ENCODE assay signal across 11 mouse cellular contexts in genomic region chr3:93608970-93609369, GRCm38 (mm10). TPM values are rescaled to one million over a fixed set of nuclear protein-coding genes. Genes with fewer than 3 reads are reported as not detected.
DNase-seq lines count a peak whose midpoint lies in the region; ATAC-seq and TF ChIP-seq lines count a peak whose summit lies in the region.
"Not testable (repeated sequence)": the region's sequence is repeated elsewhere in the genome, so short reads cannot be mapped to it uniquely, and the experiment has no call there.
"Had no signal": no experiment of that assay in that cellular context is flagged by ENCODE, and none has a peak within 500 bp of the region (broad histone marks: within the 10 kb centered on the region; RNA-seq: fewer than 3 reads in every experiment).

No protein-coding gene starts in this region.

- not testable (repeated sequence) for H3K4me3 ChIP-seq in bone marrow, adult 2 months (replicated peaks; ENCODE audit: control insufficient read depth, low read depth, low read length); forebrain, embryonic 16.5 days (replicated peaks; ENCODE audit: low read length); hindbrain, postnatal 0 days (ENCODE audit: low read length); lung, postnatal 0 days (ENCODE audit: low read depth, low read length); neural tube, embryonic 11.5 days (ENCODE audit: low read depth, low read length); thymus, adult 2 months (ENCODE audit: control insufficient read depth, insufficient read depth, low read length)

- not testable (repeated sequence) for TF ChIP-seq POLR2A in bone marrow, adult 2 months (IDR thresholded peaks at IDR 0.05; ENCODE audit: borderline replicate concordance, control insufficient read depth, low read depth, low read length); thymus, adult 2 months (IDR thresholded peaks at IDR 0.05; ENCODE audit: control insufficient read depth, extremely low read depth, insufficient read depth, low read length, poor library complexity)

- H3K27me3 ChIP-seq in forebrain, embryonic 16.5 days (replicated peaks; ENCODE audit: control insufficient read depth, insufficient read depth, low read length); hindbrain, postnatal 0 days (ENCODE audit: insufficient read depth, low read length); lung, postnatal 0 days (replicated peaks; ENCODE audit: insufficient read depth, low read length); neural tube, embryonic 11.5 days (ENCODE audit: control insufficient read depth, insufficient read depth, low read length); thymus, adult 2 months (ENCODE audit: control insufficient read depth, insufficient read depth, low read length): not testable (repeated sequence)

- not testable (repeated sequence) for H3K9me3 ChIP-seq in forebrain, embryonic 16.5 days (ENCODE audit: control insufficient read depth, low read length); hindbrain, postnatal 0 days (ENCODE audit: low read length); lung, postnatal 0 days (ENCODE audit: low read length); neural tube, embryonic 11.5 days (ENCODE audit: control insufficient read depth, low read length)

- not testable (repeated sequence) for H3K4me2 ChIP-seq in forebrain, embryonic 16.5 days (ENCODE audit: low read length); hindbrain, postnatal 0 days (ENCODE audit: low read depth, low read length); lung, postnatal 0 days (replicated peaks; ENCODE audit: low read depth, low read length); neural tube, embryonic 11.5 days (ENCODE audit: low read depth)

- ATAC-seq in forebrain, embryonic 16.5 days: peak; percentile 75; the same call in 1 of the 2 replicates
- peak; percentile 81 for ATAC-seq in hindbrain, postnatal 0 days
- peak; percentile 74 for ATAC-seq in lung, postnatal 0 days
- ATAC-seq in neural tube, embryonic 11.5 days (ENCODE audit: insufficient read depth, low FRiP score, low TSS enrichment): peak; percentile 31; the same call in 1 of the 2 replicates

- not testable (repeated sequence) for H3K9ac ChIP-seq in forebrain, embryonic 16.5 days (replicated peaks; ENCODE audit: low read depth, low read length); hindbrain, postnatal 0 days (replicated peaks; ENCODE audit: low read length); lung, postnatal 0 days (replicated peaks; ENCODE audit: low read depth); neural tube, embryonic 11.5 days (ENCODE audit: low read length)

- H3K4me1 ChIP-seq in bone marrow, adult 2 months (ENCODE audit: control insufficient read depth, insufficient read depth, low read length); forebrain, embryonic 16.5 days (replicated peaks; ENCODE audit: control insufficient read depth, insufficient read depth, low read length); hindbrain, postnatal 0 days (ENCODE audit: insufficient read depth, low read length); lung, postnatal 0 days (ENCODE audit: insufficient read depth, low read depth, low read length); neural tube, embryonic 11.5 days (ENCODE audit: control insufficient read depth, insufficient read depth, low read length); thymus, adult 2 months (replicated peaks; ENCODE audit: control insufficient read depth, insufficient read depth, low read length): not testable (repeated sequence)

- not testable (repeated sequence) for TF ChIP-seq EP300 in lung, postnatal 0 days (IDR thresholded peaks at IDR 0.05)

- peak; percentile 56 for TF ChIP-seq CTCF in bone marrow, adult 2 months (IDR thresholded peaks at IDR 0.05; ENCODE audit: control insufficient read depth, insufficient read depth, low read length)
- peak; percentile 66 for TF ChIP-seq CTCF in hindbrain, postnatal 0 days (IDR thresholded peaks at IDR 0.05; ENCODE audit: low read depth)
- peak; percentile 77 for TF ChIP-seq CTCF in lung, postnatal 0 days (IDR thresholded peaks at IDR 0.05)
- TF ChIP-seq CTCF in thymus, adult 2 months (IDR thresholded peaks at IDR 0.05; ENCODE audit: borderline replicate concordance, control insufficient read depth, extremely low read depth, insufficient read depth, low read length, poor library complexity): not testable (repeated sequence)

- H3K27ac ChIP-seq in bone marrow, adult 2 months (ENCODE audit: control insufficient read depth, insufficient read depth, low read depth, low read length, poor library complexity); forebrain, embryonic 16.5 days (ENCODE audit: low read length); hindbrain, postnatal 0 days; lung, postnatal 0 days (ENCODE audit: low read length); neural tube, embryonic 11.5 days (ENCODE audit: low read depth, low read length); thymus, adult 2 months (ENCODE audit: control insufficient read depth, insufficient read depth, low read length): not testable (repeated sequence)

- H3K36me3 ChIP-seq in forebrain, embryonic 16.5 days (ENCODE audit: control insufficient read depth, insufficient read depth); hindbrain, postnatal 0 days (ENCODE audit: insufficient read depth, low read length); lung, postnatal 0 days (ENCODE audit: insufficient read depth, low read length); neural tube, embryonic 11.5 days (ENCODE audit: control insufficient read depth, insufficient read depth, low read length); thymus, adult 2 months (ENCODE audit: control insufficient read depth, insufficient read depth, low read length): not testable (repeated sequence)

- peak; percentile 45 for DNase-seq in ES-CJ7 (ENCODE audit: low read depth, low spot score)
- peak; percentile 38 for DNase-seq in hindbrain, postnatal 0 days (ENCODE audit: low spot score)
- peak; percentile 13 to 32 for DNase-seq in layer of hippocampus, postnatal 10 days (ENCODE audit: low spot score in 2 of 2)
- DNase-seq in lung, postnatal 0 days (ENCODE audit: low spot score): peak; percentile 60
- DNase-seq in neural tube, embryonic 11.5 days (ENCODE audit: low spot score): peak; percentile 18
- peak; percentile 18 for DNase-seq in thymus, adult 2 months

RNA-seq across cellular contexts. Expression of gene Tdpoz2, which starts 43.5 kb away (rescaled TPM):
- not detected in 2 replicates for polyA plus RNA-seq in bone marrow, adult 2 months (2011; ENCODE audit: insufficient read depth, insufficient read length, low replicate concordance, missing spikeins)
- polyA plus RNA-seq in forebrain, embryonic 16.5 days (2015; fragmentation: Nextera tagmentation; extraction: Ambion mirVana): not detected in 2 replicates
- not detected in 2 replicates for total RNA-seq in hindbrain, postnatal 0 days (2014; rRNA removed)
- not detected in 2 replicates for polyA plus RNA-seq in hindbrain, postnatal 0 days (2015; fragmentation: Nextera tagmentation; extraction: Ambion mirVana)
- total RNA-seq in layer of hippocampus, postnatal 10 days (2021): not detected
- polyA plus RNA-seq in lung, postnatal 0 days (2015; fragmentation: Nextera tagmentation; extraction: Ambion mirVana): not detected in 2 replicates
- not detected in 2 replicates for polyA plus RNA-seq in neural tube, embryonic 11.5 days (2014; fragmentation: Nextera tagmentation; extraction: Ambion mirVana)
- not detected in 2 replicates for polyA plus RNA-seq in thymus, adult 2 months (2012; rRNA removed)
- total RNA-seq: gastrocnemius, postnatal 36 days had no signal
- polyA plus RNA-seq: embryonic facial prominence, embryonic 13.5 days; liver, embryonic 15.5 days had no signal

RNA-seq across cellular contexts. Expression of gene S100a10, which starts 54.1 kb away (rescaled TPM):
- 70.0 and 138 TPM in 2 replicates for polyA plus RNA-seq in bone marrow, adult 2 months (2011; ENCODE audit: insufficient read depth, insufficient read length, low replicate concordance, missing spikeins)
- polyA plus RNA-seq in forebrain, embryonic 16.5 days (2015; fragmentation: Nextera tagmentation; extraction: Ambion mirVana): 117 and 124 TPM in 2 replicates
- total RNA-seq in hindbrain, postnatal 0 days (2014; rRNA removed): 91.5 and 109 TPM in 2 replicates
- 198 and 206 TPM in 2 replicates for polyA plus RNA-seq in hindbrain, postnatal 0 days (2015; fragmentation: Nextera tagmentation; extraction: Ambion mirVana)
- 10 to 100 TPM; 66.3 to 71.8 TPM for total RNA-seq in layer of hippocampus, postnatal 10 days (2021)
- 395 and 447 TPM in 2 replicates for polyA plus RNA-seq in lung, postnatal 0 days (2015; fragmentation: Nextera tagmentation; extraction: Ambion mirVana)
- polyA plus RNA-seq in neural tube, embryonic 11.5 days (2014; fragmentation: Nextera tagmentation; extraction: Ambion mirVana): 202 and 203 TPM in 2 replicates
- polyA plus RNA-seq in thymus, adult 2 months (2012; rRNA removed): 99.3 and 121 TPM in 2 replicates

Comparison
In these comparisons a context has a peak if more than half of its experiments do, and no peak if none do; other contexts are left out.
1. ATAC-seq: peak in every context shown above with its lines; median percentile 81 in hindbrain, postnatal 0 days; 75 in forebrain, embryonic 16.5 days; 74 in lung, postnatal 0 days; 31 in neural tube, embryonic 11.5 days.